Mouse (Mus musculus) cortical plate, adult 2 months (tissue): ENCODE results near the gene Ccr9.

ENCODE experiments used
- CTCF ChIP-seq: fragments of 200-500 bp; IDR thresholded peaks from 2 replicates; pipeline ENCODE4 v1.5.1; 2011; ENCODE audit warnings: mild to moderate bottlenecking, control low read depth, low read length; ENCODE audit not compliant: insufficient read depth; ENCODE audit errors: extremely low read depth
- POLR2A ChIP-seq: fragments of 200-500 bp; IDR thresholded peaks from 2 replicates; pipeline ENCODE4 v1.6.1; 2011; ENCODE audit warnings: mild to moderate bottlenecking, low read length, control low read depth; ENCODE audit not compliant: insufficient read depth; ENCODE audit errors: extremely low read depth

DNA sequence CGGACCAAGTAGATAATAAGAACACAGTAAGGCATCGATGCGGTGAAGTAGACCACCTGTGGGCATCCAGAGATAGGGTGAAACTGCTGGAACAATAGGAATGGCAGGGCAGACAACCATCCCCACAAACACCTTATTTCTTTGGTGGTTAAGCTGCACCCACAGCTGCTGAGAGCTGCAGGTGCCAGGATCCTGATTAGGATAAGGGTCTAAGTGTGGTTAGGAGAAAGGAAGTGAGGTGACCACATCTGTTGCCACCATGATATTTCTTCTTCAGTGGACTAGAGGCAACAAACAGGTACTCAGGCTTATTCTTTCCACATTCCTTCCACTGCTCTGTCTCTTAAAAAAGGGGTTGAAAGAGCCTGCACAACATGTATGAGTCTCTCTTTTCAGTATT lies 20.8 kb upstream of the Ccr9 start:
- no peak for TF ChIP-seq POLR2A
- no peak for TF ChIP-seq CTCF
